Mouse (Mus musculus) megakaryocyte, embryonic 14.5 days (primary cell): ENCODE results near the gene Afdn.

ENCODE experiments used
- FLI1 ChIP-seq: IDR thresholded peaks from 2 replicates; pipeline ENCODE4 v1.6.1; 2012; ENCODE audit warnings: low read length, inconsistent platforms, mixed read lengths
- GATA1 ChIP-seq: IDR thresholded peaks from 3 replicates; pipeline ENCODE4 v1.6.1; 2012; ENCODE audit warnings: mixed read lengths, low read length, inconsistent platforms, borderline replicate concordance

DNA sequence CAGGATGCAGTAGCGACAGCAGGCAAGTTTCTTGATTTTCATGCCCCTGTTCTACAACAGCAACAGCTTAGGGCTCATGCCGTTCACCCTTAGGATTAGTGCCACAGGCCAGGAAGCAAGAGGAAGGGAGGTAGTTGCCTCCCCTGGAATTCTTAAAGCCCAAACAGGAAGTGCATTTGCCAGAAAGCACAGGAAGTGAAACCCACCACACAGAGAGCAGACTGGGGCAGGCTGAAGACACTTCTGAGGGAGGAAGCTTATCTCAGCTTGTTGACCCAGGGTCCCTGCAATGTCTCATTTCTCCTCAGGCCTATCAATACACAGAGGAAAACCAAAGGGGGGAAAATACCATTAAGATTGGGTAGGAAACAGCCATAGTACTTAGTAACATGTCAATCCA lies 19.5 kb upstream of the Afdn start:
- no peak for TF ChIP-seq GATA1
- no peak for TF ChIP-seq FLI1
